Mouse (Mus musculus): ENCODE results near the gene Drc1. TPM values are rescaled to one million over a fixed set of nuclear protein-coding genes. Genes with fewer than 3 reads are reported as not detected.

Gene Drc1
- 3.4 and 4.4 TPM in 2 replicates for polyA plus RNA-seq (2015; fragmentation: Nextera tagmentation; extraction: Ambion mirVana)

DNA sequence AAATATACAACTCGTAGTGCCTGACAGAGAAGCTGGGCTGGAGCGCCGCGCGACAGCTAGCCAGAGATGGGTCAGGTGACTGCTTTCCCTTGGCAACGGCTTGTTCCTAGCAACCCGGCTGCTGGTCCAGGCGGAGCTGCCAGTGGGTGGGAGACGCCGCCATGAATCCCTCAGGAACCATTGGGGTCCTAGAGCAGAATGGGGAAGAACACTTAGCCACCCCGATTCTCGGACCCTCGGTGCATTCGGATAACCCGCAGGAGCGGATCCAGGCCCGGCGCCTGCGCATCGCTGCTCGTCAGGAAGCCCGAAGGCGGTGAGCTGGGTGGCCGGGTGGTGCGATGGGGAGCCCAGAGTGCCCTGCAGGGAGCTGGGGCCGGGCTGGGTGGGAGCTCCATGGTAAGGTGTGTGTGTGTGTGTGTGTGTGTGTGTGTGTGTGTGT, at the start of gene Drc1:
TSS of gene Drc1 (plus strand) at position 98 of the 442 bp plus-strand sequence.
- Histone ChIP-seq H3K9me3 (peaks cover 11% of the 10 kb centered on the region; the same call in 1 of the 2 replicates), H3K9ac (peak within 1 kb of the TSS; percentile 72), H3K27me3 (no peaks in the 10 kb centered on the region), H3K4me3 (peak within 1 kb of the TSS; percentile 53), H3K27ac (0 out of 2 replicates have a peak within 1 kb of the TSS, but pooled peaks have one; percentile 52), H3K4me2 (peak within 1 kb of the TSS; percentile 65), H3K4me1 (replicated peaks) (peaks cover 4% of the 10 kb centered on the region; the same call in 1 of the 2 replicates), H3K36me3 (no peaks in the 10 kb centered on the region)
- ATAC-seq (ENCODE audit: low FRiP score) = peak; percentile 93
- WGBS = 4% methylated on average over 26 of the region's 26 CpGs

DNA sequence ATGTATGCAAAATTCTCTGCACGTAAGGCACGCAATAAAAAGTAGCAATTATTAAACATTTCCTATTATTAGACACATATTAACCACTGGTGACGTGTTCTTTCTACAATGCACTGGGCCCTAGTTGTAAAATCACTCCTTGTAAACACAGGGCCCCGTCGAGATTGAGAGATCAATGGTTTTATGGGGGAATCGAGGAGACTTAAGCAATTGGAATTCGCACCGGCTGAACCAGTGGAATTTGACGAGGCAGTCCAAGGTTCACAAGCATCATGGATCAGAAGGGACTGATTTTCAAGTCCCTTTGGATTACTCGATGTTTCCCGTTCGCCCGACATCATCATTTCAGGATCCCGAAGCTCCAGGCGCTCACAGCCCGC, 49.3 kb upstream of the Drc1 start:
- 41% methylated on average over 16 of the region's 16 CpGs for WGBS
- Histone ChIP-seq H3K9ac (peak overlapping the region; percentile 81), H3K4me2 (peak overlapping the region; percentile 89), H3K27me3 (no peaks in the 10 kb centered on the region), H3K9me3 (no peaks in the 10 kb centered on the region), H3K4me3 (peak overlapping the region; percentile 75), H3K27ac (peak overlapping the region; percentile 90), H3K4me1 (replicated peaks) (peaks cover 36% of the 10 kb centered on the region), H3K36me3 (peaks cover 9% of the 10 kb centered on the region)
- no peak; the same call in 1 of the 2 replicates for ATAC-seq (ENCODE audit: low FRiP score)

DNA sequence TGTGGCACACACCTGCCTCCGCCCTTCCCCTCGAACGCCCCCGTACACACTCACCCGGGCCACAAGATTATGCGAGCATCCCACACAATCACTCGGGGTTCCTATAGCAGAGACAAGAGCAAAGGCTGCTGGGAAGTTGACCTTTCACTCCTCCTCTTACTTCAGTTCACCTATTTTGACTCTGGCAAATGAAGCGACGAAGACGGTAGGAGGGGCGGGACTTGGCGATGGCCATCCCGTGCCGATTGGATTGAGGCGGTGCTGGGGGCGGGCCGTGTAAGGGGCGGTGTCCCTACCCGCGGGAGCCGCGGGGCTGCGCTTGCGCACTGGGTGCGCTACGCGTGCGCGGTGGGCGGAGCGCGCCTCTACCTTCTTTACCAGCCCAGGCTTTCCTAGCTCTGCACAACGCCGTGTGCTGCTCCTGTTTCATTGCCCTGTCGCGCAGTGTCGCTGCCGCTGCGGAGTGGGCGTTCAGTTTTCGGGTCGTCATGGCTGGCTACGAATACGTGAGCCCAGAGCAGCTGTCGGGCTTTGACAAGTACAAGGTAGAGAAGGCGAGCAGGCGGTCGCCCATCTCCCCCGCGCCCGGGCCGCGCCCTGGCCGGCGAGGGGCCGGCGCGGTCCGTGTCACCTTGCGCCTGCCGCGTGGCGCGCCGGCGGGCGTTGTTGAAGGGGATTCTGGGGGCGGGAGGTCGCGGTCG, 48.8 kb upstream of the Drc1 start, which contains the start of gene Selenoi:
TSS of gene Selenoi (plus strand) at position 311 of the 701 bp plus-strand sequence.
- Histone ChIP-seq H3K36me3 (peaks cover 9% of the 10 kb centered on the region), H3K4me2 (peak within 1 kb of the TSS; percentile 89), H3K27ac (peak within 1 kb of the TSS; percentile 95), H3K27me3 (no peaks in the 10 kb centered on the region), H3K4me3 (peak within 1 kb of the TSS; percentile 75), H3K4me1 (replicated peaks) (peaks cover 36% of the 10 kb centered on the region), H3K9me3 (no peaks in the 10 kb centered on the region), H3K9ac (peak within 1 kb of the TSS; percentile 91)
- WGBS = under 1% methylated on average over 71 of the region's 71 CpGs
- peak; percentile 99 for ATAC-seq (ENCODE audit: low FRiP score)

DNA sequence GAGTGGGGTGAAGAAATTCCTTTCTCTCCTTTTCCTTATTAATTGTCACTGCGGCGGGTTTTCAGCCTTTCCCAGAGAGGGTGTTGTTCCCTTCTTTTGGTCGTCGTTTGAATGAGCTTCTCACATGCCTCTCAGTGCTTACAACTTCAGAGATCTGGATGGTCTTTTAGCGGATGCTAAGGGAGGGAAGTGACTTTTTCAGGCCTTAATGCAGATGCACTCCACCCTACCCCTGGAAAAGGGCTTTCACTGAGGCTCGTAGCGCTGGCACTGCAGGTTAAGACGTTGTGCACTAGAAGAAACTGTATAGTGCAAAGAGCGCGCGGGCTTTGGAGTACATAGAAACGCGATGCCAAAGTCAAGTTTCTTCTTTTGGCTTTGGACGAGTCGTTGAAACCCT, 48.1 kb upstream of the Drc1 start:
- peak overlapping the region; percentile 89 for H3K4me2 ChIP-seq
- peak overlapping the region; percentile 95 for H3K27ac ChIP-seq
- peaks cover 36% of the 10 kb centered on the region for H3K4me1 ChIP-seq (replicated peaks)
- ATAC-seq (ENCODE audit: low FRiP score) = no peak
- WGBS = 3% methylated on average over 15 of the region's 15 CpGs
- peak overlapping the region; percentile 91 for H3K9ac ChIP-seq
- H3K9me3 ChIP-seq = no peaks in the 10 kb centered on the region
- peak overlapping the region; percentile 75 for H3K4me3 ChIP-seq
- H3K36me3 ChIP-seq = peaks cover 9% of the 10 kb centered on the region
- H3K27me3 ChIP-seq = no peaks in the 10 kb centered on the region

DNA sequence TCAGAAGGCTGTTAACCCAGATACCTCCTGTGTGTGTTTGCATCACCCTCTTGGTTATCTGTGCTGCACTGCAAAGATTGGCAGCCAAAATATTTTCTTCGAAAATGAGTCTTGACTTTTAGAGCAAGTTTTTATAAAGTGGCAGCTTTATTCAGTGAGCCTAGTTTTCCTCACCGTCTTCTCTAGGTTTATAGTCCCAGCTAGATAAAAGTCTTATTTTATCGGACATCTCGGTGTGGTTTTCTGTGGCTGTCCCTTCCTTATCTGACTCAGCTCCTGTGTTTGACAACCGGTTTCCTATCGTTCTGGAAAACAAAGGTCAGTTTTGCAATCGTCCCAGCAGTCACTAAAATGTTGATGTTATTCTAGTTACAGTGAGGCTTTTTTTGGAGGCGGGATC, 47.2 kb upstream of the Drc1 start:
- peaks cover 9% of the 10 kb centered on the region for H3K36me3 ChIP-seq
- no peaks in the 10 kb centered on the region for H3K27me3 ChIP-seq
- H3K9ac ChIP-seq = peak overlapping the region; percentile 91
- H3K4me1 ChIP-seq (replicated peaks) = peaks cover 36% of the 10 kb centered on the region
- peak overlapping the region; percentile 89 for H3K4me2 ChIP-seq
- peak overlapping the region; percentile 75 for H3K4me3 ChIP-seq
- no peak for ATAC-seq (ENCODE audit: low FRiP score)
- WGBS = 65% methylated on average over 8 of the region's 8 CpGs
- H3K27ac ChIP-seq = no peak overlapping the region
- H3K9me3 ChIP-seq = no peaks in the 10 kb centered on the region

DNA sequence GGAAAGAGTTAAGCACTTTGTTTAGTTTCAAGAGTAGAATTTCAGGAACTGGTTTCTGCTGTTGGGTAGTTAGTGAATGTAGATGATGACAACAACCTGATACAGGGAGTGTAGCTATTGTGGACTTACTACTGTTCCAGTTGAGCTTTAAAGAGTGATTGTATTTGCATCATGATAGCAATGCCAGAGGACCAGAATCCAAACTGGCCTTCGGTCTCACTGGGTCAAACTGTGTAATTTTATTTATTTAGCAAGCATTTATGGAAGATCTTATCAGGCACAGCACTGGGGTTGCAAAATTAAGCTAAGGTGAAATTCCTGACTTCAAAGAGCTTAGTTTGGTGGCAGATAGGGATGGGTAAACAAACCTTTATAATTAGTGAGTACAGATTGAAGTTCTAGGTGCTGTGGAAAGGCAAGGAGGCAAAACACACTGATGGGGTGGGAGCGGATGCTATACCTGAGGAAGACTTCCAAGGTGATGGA, 45.5 kb upstream of the Drc1 start:
- no peak overlapping the region for H3K9ac ChIP-seq
- 100% methylated on average over 2 of the region's 2 CpGs for WGBS
- H3K4me3 ChIP-seq = no peak overlapping the region
- peaks cover 36% of the 10 kb centered on the region for H3K4me1 ChIP-seq (replicated peaks)
- H3K9me3 ChIP-seq = no peaks in the 10 kb centered on the region
- no peaks in the 10 kb centered on the region for H3K27me3 ChIP-seq
- ATAC-seq (ENCODE audit: low FRiP score) = no peak
- H3K36me3 ChIP-seq = peaks cover 1% of the 10 kb centered on the region; the same call in 1 of the 2 replicates
- no peak overlapping the region for H3K4me2 ChIP-seq
- no peak overlapping the region for H3K27ac ChIP-seq

DNA sequence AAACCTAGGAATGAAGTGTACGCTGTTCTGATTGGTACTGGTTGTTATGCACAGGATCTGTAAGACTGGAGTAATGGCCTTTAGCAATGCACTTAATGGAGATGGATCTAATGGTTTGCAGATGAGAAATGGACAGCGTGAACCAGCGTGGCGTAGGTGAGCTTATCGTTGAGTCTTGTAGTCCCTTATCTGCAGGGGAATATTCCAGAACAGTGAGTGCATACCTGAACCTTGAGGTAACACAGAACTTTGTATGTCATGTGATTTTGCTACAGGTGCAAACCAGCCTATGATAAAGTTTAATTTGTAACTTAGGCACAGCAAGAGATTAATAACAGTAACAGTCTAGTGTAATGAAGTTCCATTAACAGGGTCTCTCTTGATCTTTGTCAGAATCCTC, 42.7 kb upstream of the Drc1 start:
- no peaks in the 10 kb centered on the region for H3K36me3 ChIP-seq
- ATAC-seq (ENCODE audit: low FRiP score) = no peak
- no peaks in the 10 kb centered on the region for H3K9me3 ChIP-seq
- no peak overlapping the region for H3K4me3 ChIP-seq
- no peak overlapping the region for H3K9ac ChIP-seq
- no peaks in the 10 kb centered on the region for H3K27me3 ChIP-seq
- H3K27ac ChIP-seq = no peak overlapping the region
- peaks cover 35% of the 10 kb centered on the region for H3K4me1 ChIP-seq (replicated peaks)
- H3K4me2 ChIP-seq = no peak overlapping the region
- WGBS = 97% methylated on average over 5 of the region's 5 CpGs

DNA sequence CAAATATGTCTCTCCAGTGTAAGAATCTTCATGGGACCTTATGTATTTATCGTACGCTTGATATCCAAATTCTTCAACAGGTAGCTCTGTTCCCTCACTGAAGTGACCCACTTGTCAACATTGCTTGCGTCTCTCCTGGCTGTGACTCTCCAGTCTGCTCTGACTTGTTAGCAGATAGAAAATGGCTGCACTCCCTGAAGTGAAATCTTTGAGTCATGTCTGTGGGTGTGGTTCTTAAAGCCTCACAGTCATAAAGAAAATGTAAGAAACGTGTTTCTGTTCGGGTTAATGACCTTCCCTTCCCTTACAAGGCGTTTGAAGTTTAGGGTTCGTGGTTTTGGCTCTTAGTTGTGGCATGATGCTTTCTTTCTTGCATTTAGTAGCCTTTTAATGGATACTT, 40.6 kb upstream of the Drc1 start:
- H3K9me3 ChIP-seq = no peaks in the 10 kb centered on the region
- H3K4me3 ChIP-seq = no peak overlapping the region
- H3K27ac ChIP-seq = no peak overlapping the region
- no peak overlapping the region for H3K4me2 ChIP-seq
- no peaks in the 10 kb centered on the region for H3K27me3 ChIP-seq
- no peak for ATAC-seq (ENCODE audit: low FRiP score)
- H3K4me1 ChIP-seq (replicated peaks) = peaks cover 34% of the 10 kb centered on the region
- H3K9ac ChIP-seq = no peak overlapping the region
- WGBS = 93% methylated on average over 7 of the region's 7 CpGs
- H3K36me3 ChIP-seq = no peaks in the 10 kb centered on the region

DNA sequence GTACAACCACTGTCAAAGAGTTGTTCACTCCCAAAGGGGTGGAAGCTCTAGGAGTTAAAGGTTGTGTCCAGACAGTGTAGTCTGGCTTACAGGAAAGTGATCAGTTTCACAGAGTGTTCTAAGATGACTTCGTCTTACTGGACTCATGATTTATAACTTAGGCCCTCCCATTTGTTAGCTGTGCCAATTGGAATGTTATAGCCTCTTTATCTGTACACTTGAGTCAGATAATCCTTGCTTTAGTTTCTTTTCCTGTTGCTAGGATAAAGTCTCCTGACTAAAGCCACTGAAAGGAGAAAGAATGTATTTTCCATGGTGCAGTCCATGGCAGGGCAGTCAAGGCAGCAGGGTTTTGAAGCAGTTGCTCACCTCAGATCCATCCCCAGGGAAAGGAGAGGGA, 38.8 kb upstream of the Drc1 start:
- Histone ChIP-seq H3K27me3 (no peaks in the 10 kb centered on the region), H3K27ac (no peak overlapping the region), H3K9ac (no peak overlapping the region), H3K4me3 (no peak overlapping the region), H3K4me2 (no peak overlapping the region), H3K4me1 (replicated peaks) (peaks cover 28% of the 10 kb centered on the region), H3K36me3 (no peaks in the 10 kb centered on the region), H3K9me3 (no peaks in the 10 kb centered on the region)
- ATAC-seq (ENCODE audit: low FRiP score) = no peak
- WGBS = 54% methylated on average over 1 of the region's 1 CpGs

DNA sequence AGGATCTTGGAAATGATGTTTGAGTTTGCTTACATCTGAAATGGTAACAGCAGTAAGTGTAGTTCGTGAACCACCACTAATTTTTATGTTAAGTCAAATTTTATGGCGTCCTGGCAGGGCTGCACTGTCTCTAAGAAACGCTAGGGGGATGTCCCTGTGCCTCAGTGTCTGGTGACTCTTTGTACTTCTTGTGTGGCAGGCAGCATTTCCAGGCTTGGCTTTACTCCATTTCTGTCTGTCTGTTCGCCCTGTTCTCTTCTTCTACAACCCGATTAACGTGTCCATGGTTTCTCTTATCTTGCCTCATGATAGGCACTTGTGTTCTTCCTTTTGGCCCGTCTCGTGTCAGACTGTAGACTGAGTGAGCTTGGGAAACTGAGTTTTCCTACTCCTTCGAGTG, 37.4 kb upstream of the Drc1 start:
- 74% methylated on average over 9 of the region's 9 CpGs for WGBS
- no peaks in the 10 kb centered on the region for H3K27me3 ChIP-seq
- H3K4me3 ChIP-seq = no peak overlapping the region
- H3K4me1 ChIP-seq (replicated peaks) = peaks cover 28% of the 10 kb centered on the region
- H3K4me2 ChIP-seq = no peak overlapping the region
- no peak; the same call in 1 of the 2 replicates for ATAC-seq (ENCODE audit: low FRiP score)
- no peak overlapping the region for H3K9ac ChIP-seq
- peak overlapping the region; percentile 31; the same call in 1 of the 2 replicates for H3K27ac ChIP-seq
- H3K36me3 ChIP-seq = peaks cover under 1% of the 10 kb centered on the region; the same call in 1 of the 2 replicates
- no peaks in the 10 kb centered on the region for H3K9me3 ChIP-seq

DNA sequence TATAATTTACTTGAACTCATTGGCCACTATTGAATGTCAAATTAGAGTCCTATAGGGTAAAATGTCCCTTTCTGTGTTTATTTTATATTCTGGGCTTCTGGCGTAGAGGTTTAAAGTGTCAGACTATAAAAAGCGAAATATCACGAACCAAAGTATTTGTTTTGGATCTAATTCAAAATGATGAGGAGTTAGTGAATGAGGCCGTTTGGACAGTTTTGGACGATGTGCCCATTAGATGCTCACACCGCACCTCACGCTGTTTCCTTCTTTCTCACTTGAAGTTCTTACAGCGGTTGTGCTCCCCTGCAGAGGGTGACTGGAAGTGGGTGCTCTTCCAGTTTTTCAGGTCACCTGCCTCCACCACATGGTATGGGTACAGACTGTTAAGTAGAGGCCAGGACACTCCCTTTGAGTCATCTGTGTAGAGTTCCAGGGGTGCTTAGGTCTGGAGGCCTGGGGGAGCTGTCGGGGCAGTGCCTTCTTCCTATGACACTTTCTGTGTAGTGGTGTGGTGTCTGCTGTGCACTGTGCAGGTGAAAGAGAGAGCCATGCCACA, 35.2 kb upstream of the Drc1 start:
- ATAC-seq (ENCODE audit: low FRiP score) = no peak
- Histone ChIP-seq H3K27ac (no peak overlapping the region), H3K36me3 (peaks cover 13% of the 10 kb centered on the region), H3K9ac (no peak overlapping the region), H3K9me3 (no peaks in the 10 kb centered on the region), H3K4me2 (no peak overlapping the region), H3K27me3 (no peaks in the 10 kb centered on the region), H3K4me3 (no peak overlapping the region), H3K4me1 (replicated peaks) (peaks cover 28% of the 10 kb centered on the region)
- WGBS = 93% methylated on average over 9 of the region's 9 CpGs

DNA sequence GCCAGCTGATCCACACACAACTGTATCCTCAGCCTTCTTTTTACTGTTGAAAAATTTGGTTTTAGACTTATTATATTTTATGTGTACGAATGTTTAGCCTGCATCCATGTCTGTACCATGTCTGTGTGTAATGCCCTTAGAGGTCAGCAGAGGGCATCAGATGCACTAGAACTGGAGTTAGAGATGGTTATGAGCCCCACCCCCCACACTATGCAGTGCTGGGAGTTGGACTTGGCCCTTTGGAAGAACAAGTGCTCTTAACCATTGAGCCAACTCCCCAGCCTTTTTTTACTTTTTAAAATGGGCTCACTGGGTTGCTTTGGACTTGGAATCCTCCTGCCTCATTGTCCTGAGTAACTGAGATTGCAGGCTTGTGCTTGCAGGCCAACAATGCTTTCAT, 33.5 kb upstream of the Drc1 start:
- Histone ChIP-seq H3K9me3 (no peaks in the 10 kb centered on the region), H3K27me3 (no peaks in the 10 kb centered on the region), H3K4me3 (no peak overlapping the region), H3K36me3 (peaks cover 21% of the 10 kb centered on the region), H3K27ac (no peak overlapping the region), H3K9ac (no peak overlapping the region), H3K4me1 (replicated peaks) (peaks cover 19% of the 10 kb centered on the region), H3K4me2 (no peak overlapping the region)
- 100% methylated on average over 1 of the region's 1 CpGs for WGBS
- no peak for ATAC-seq (ENCODE audit: low FRiP score)
